Mouse (Mus musculus) midbrain, embryonic 11.5 days (tissue): Measurements from ENCODE around the gene Plxdc2. TPM values are rescaled to one million over a fixed set of nuclear protein-coding genes. Genes with fewer than 3 reads are reported as not detected.

Experiments used
- ATAC-seq: fragments of 200-750 bp; cut with Nextera tagmentation; 2 replicates; pipeline ENCODE4 v1.8.0; 2017; ENCODE audit warnings: moderate TSS enrichment, moderate library complexity; ENCODE audit not compliant: low FRiP score
- DNase-seq: peaks from one replicate; pipeline ENCODE4 v3.0.0; 2015; ENCODE audit warnings: low spot score; ENCODE audit errors: missing footprints
- H3K27ac ChIP-seq: fragments of 300-500 bp; sonication (generic); 2 replicates; pipeline ENCODE4 v1.5.1; 2014; ENCODE audit warnings: low read depth, low read length
- H3K27me3 ChIP-seq: fragments of 300-500 bp; sonication (generic); 2 replicates; pipeline ENCODE4 v1.6.1; 2014; ENCODE audit warnings: mild to moderate bottlenecking, low read length, moderate library complexity, mixed read lengths; ENCODE audit not compliant: control insufficient read depth, insufficient read depth
- H3K36me3 ChIP-seq: fragments of 300-500 bp; sonication (generic); 2 replicates; pipeline ENCODE4 v1.6.1; 2014; ENCODE audit warnings: mild to moderate bottlenecking, low read length, moderate library complexity, mixed read lengths; ENCODE audit not compliant: control insufficient read depth, insufficient read depth
- H3K4me1 ChIP-seq: fragments of 300-500 bp; sonication (generic); 2 replicates; pipeline ENCODE4 v1.6.1; 2014; ENCODE audit warnings: low read length; ENCODE audit not compliant: control insufficient read depth, insufficient read depth
- H3K4me2 ChIP-seq: fragments of 300-500 bp; sonication (generic); 2 replicates; pipeline ENCODE4 v1.6.1; 2014; ENCODE audit warnings: mild to moderate bottlenecking, moderate library complexity
- H3K4me3 ChIP-seq: fragments of 300-500 bp; sonication (generic); 2 replicates; pipeline ENCODE4 v1.5.1; 2014; ENCODE audit warnings: low read depth, low read length
- H3K9ac ChIP-seq: fragments of 300-500 bp; sonication (generic); 2 replicates; pipeline ENCODE4 v1.6.1; 2014; ENCODE audit warnings: low read length
- H3K9me3 ChIP-seq: fragments of 300-500 bp; sonication (generic); 2 replicates; pipeline ENCODE4 v1.6.1; 2016; ENCODE audit warnings: low read length; ENCODE audit not compliant: control insufficient read depth
- WGBS: fragments of 180-500 bp; shearing (Covaris S2); extraction: QIAGEN DNeasy Blood & Tissue Kit; methylation state at CpG from one replicate; pipeline ENCODE4 v1.1.7; 2014; 5-methylcytosine and 5-hydroxymethylcytosine counted together
- polyA plus RNA-seq: library from polyadenylated mRNA; unstranded; fragments of >200 nt; fragmentation: Nextera tagmentation; extraction: Ambion mirVana; gene quantifications from 2 replicates; pipeline ENCODE4 v1.2.1, GENCODE M21; 2014

The Plxdc2 gene
- polyA plus RNA-seq, 1 experiment from 2014 or later = 16.1 TPM

DNA sequence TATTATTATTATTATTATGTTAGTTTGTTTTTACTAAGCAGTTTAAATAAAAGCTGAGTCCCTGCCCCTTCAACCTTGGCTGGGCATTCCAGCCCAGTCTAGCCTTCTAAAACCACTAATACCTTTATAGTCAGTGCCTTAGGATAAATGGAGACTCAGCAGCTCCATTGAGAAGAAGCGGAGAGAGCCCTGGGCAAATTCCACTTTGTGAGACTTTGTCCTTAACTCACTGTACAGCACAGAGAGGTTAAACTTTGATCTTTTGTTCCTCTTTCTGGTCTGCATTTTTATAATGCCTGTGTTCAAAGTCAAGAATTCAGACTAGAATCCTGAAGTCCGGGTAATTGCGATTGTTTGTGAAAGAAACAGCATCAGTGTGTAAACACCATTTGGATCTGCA, 41.4 kb downstream of the Plxdc2 start:
- H3K27me3 ChIP-seq = no peaks in the 10 kb centered on the region
- H3K4me3 ChIP-seq = no peak overlapping the region
- H3K36me3 ChIP-seq = no peaks in the 10 kb centered on the region
- DNase-seq = no peak
- no peaks in the 10 kb centered on the region for H3K4me1 ChIP-seq
- H3K9ac ChIP-seq = no peak overlapping the region
- no peak for ATAC-seq
- H3K27ac ChIP-seq = no peak overlapping the region
- H3K9me3 ChIP-seq = no peaks in the 10 kb centered on the region
- WGBS = 81% methylated on average over 3 of the region's 3 CpGs
- no peak overlapping the region for H3K4me2 ChIP-seq

DNA sequence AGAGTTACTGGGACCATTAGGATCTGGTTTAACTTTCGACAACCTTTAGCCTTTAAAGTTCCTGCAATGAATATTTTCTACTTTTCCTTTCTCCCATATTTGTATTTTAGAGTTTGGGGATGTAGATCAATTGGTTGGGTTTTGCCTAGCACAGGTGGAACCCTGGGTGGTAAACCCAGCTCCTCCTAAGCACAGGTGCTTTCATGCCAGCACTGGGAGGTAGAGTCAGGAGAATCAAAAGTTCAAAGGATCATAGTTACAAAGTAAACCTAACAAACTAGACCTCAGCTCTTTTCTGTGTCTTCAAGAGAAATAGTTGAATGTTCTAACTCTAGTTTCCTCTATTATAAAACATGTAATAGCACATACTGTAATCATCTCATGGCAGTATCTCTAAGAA, 41.9 kb downstream of the Plxdc2 start:
- Histone ChIP-seq H3K4me2 (no peak overlapping the region), H3K4me1 (no peaks in the 10 kb centered on the region), H3K9ac (no peak overlapping the region), H3K9me3 (no peaks in the 10 kb centered on the region), H3K27me3 (no peaks in the 10 kb centered on the region), H3K4me3 (no peak overlapping the region), H3K36me3 (no peaks in the 10 kb centered on the region), H3K27ac (no peak overlapping the region)
- 92% methylated on average over 1 of the region's 1 CpGs for WGBS
- ATAC-seq (no peak), DNase-seq (no peak)

DNA sequence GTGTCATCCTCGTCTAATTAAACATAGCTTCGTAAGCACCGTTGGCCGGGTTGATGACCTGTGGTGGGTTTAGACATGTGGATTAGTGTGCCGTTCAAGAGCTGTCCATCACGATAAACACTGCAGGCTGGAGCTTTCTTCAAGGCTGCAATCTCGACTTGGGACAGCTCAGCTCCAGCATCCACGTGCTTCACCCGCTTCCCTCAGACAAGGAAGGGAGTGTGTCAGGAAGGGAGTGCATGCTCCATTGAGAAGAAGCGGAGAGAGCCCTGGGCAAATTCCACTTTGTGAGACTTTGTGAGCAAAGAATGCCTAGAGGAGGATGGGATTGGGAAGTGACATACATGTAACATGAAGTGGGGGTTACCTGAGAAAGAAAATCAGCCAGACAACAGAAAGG, 42.8 kb downstream of the Plxdc2 start:
- ATAC-seq (0 out of 2 replicates have a peak, but pooled peaks have one; percentile 14), DNase-seq (no peak)
- H3K9ac ChIP-seq = no peak overlapping the region
- no peaks in the 10 kb centered on the region for H3K27me3 ChIP-seq
- H3K27ac ChIP-seq = no peak overlapping the region
- no peaks in the 10 kb centered on the region for H3K36me3 ChIP-seq
- no peak overlapping the region for H3K4me2 ChIP-seq
- no peaks in the 10 kb centered on the region for H3K4me1 ChIP-seq
- 78% methylated on average over 10 of the region's 10 CpGs for WGBS
- H3K9me3 ChIP-seq = no peaks in the 10 kb centered on the region
- H3K4me3 ChIP-seq = no peak overlapping the region

DNA sequence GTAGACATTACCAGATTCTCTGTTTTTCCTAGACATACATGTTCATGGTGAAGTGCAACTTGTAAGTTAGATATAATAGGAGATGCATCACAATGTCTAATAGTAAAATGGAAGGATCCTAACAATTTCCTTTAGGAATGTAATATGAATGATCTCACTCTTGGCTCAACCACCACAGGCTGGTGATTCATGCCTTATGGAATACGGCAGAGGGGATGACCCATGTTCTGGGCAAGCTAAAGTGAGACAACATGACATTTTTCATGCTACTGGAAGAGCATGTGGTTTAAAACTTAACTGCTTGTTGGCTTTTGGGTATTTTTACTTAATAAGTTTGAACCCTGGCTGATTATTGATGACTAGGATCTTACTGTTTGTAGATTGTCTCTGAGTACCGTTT, 50.4 kb downstream of the Plxdc2 start:
- Histone ChIP-seq H3K9ac (no peak overlapping the region), H3K4me2 (no peak overlapping the region), H3K27ac (no peak overlapping the region), H3K36me3 (no peaks in the 10 kb centered on the region), H3K4me1 (no peaks in the 10 kb centered on the region), H3K27me3 (no peaks in the 10 kb centered on the region), H3K4me3 (no peak overlapping the region), H3K9me3 (no peaks in the 10 kb centered on the region)
- 92% methylated on average over 2 of the region's 2 CpGs for WGBS
- no peak for ATAC-seq
- DNase-seq = no peak

DNA sequence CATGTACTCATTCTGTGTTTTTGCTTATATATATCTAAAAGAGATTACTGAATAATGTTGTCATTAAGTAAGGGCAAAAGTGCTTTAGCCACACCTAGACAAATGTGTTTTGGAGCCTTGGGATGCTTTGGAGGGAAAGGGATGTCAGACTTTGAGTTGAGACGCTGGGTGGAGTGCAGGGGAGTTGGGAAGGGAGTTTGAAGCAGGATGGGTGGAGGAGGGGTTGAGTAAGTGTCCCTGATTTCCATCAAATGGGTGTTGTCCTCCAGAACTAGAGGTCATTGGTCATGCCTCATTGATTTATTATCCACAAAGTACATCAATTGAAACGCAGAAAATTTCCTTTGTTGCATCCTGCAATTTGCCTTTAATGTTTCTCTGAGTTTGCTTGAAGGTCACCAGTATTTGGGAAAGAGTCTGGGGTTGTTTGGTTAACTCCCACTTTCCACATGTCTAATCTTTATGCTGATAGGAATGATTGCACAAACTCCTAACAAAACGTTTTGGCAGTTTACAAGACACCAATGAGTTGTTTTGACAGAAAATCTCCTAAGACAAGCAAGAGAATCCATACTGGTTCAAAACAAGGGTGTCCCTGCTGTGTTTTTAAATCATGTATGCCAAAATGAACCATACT, 58.4 kb downstream of the Plxdc2 start:
- Histone ChIP-seq H3K9ac (no peak overlapping the region), H3K4me2 (no peak overlapping the region), H3K4me3 (no peak overlapping the region), H3K9me3 (no peaks in the 10 kb centered on the region), H3K36me3 (no peaks in the 10 kb centered on the region), H3K27me3 (no peaks in the 10 kb centered on the region), H3K27ac (no peak overlapping the region), H3K4me1 (no peaks in the 10 kb centered on the region)
- 61% methylated on average over 3 of the region's 3 CpGs for WGBS
- no peak for DNase-seq
- ATAC-seq = no peak

DNA sequence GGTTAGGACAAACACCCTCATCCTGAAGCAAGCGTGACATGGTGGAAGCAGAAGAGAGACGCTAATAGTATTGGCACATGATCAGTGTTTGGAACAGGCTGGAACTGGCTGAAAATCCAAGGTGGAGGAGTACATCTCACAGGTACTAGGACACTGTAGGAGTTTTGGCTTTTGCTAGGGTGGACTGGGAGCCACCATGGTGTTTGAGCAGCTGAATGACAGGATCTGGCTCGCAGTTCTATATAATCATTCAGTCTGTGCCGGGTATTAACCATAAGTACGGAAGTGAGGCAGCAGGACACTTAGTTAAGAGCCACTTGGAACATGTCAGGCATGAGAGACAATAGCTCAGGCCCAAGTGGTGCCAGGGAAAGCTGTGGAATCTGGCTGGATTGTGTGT, 82.9 kb downstream of the Plxdc2 start:
- Histone ChIP-seq H3K36me3 (no peaks in the 10 kb centered on the region), H3K4me3 (no peak overlapping the region), H3K9ac (no peak overlapping the region), H3K4me1 (no peaks in the 10 kb centered on the region), H3K9me3 (no peaks in the 10 kb centered on the region), H3K27me3 (no peaks in the 10 kb centered on the region), H3K27ac (no peak overlapping the region), H3K4me2 (no peak overlapping the region)
- 90% methylated on average over 5 of the region's 5 CpGs for WGBS
- no peak for DNase-seq
- no peak for ATAC-seq

- Histone ChIP-seq H3K9me3 (no peaks in the 10 kb centered on the region), H3K4me3 (no peak overlapping the region), H3K27ac (no peak overlapping the region), H3K9ac (no peak overlapping the region), H3K36me3 (no peaks in the 10 kb centered on the region), H3K4me1 (no peaks in the 10 kb centered on the region), H3K27me3 (no peaks in the 10 kb centered on the region), H3K4me2 (no peak overlapping the region)
- ATAC-seq (no peak), DNase-seq (no peak)
- WGBS = 91% methylated on average over 2 of the region's 2 CpGs
Measured at GRCm38 (mm10) chr2:16442643-16443042, 86.5 kb downstream of the Plxdc2 start.

DNA sequence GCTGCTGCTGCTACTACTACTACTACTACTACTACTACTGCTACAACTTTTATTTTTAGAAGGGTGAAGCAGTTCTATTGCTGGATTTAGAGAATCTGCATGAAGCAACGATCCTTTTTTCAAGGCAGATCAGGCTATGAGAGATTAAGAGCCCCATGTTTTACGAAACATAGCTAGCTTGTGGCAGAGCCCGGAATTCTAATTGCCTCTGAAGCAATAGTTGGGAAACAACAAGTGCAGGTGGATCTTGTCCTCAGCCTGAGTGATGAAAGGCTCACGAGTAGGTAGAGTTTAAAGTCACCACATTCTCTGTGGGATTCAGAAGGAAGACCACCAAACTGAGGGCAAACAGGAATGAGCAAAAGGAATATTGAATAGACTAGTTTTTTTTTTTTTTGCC, 91.8 kb downstream of the Plxdc2 start:
- H3K4me3 ChIP-seq = no peak overlapping the region
- ATAC-seq (no peak), DNase-seq (no peak)
- no peak overlapping the region for H3K4me2 ChIP-seq
- H3K36me3 ChIP-seq = no peaks in the 10 kb centered on the region
- 88% methylated on average over 4 of the region's 4 CpGs for WGBS
- no peaks in the 10 kb centered on the region; the same call in 1 of the 2 replicates for H3K9me3 ChIP-seq
- H3K27ac ChIP-seq = no peak overlapping the region
- H3K9ac ChIP-seq = no peak overlapping the region
- no peaks in the 10 kb centered on the region for H3K4me1 ChIP-seq
- no peaks in the 10 kb centered on the region for H3K27me3 ChIP-seq

DNA sequence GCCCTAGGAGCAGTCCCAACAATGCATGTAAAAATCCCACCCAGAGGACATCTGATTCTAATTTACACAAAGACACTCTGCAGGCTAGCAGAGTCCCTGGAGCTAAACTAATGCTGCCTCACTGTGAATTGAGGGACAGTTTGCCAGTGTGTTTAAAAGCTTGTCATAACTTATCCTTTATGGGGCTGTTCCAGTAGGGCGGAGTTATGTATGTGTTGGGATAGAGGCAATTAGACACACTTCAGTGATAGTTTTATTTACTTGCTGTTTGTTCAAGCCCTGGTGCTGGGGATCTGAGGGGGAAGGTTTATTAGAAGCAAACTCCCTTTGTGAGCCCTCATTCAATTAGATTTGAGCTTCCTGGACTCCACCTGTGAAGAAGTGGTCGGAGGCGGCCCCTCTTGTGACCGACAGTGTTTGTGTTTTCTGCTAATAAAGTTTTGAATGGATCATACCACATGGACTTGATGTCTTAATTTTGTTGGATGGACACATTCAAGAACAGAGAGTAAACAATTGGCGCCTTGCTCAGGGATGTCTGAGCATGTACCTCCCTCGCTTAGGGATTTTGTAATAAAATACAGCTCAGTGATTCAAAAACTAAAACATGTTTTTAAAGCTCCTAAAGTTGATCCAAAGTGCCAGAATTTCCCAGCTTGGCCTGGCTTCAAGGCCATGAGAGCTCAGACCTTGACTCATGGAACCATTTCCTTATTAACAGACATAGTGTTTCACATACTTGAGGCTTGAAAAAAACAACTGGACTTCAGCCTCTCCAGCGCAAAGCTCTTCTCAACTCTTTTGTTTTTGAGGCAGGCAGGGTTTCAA, 94.9 kb downstream of the Plxdc2 start:
- 36% methylated on average over 7 of the region's 7 CpGs for WGBS
- Histone ChIP-seq H3K27me3 (no peaks in the 10 kb centered on the region), H3K9me3 (no peaks in the 10 kb centered on the region; the same call in 1 of the 2 replicates), H3K4me1 (no peaks in the 10 kb centered on the region), H3K27ac (no peak overlapping the region), H3K4me2 (no peak overlapping the region), H3K4me3 (no peak overlapping the region), H3K9ac (no peak overlapping the region), H3K36me3 (no peaks in the 10 kb centered on the region)
- DNase-seq = no peak
- ATAC-seq = peak; percentile 48; the same call in 1 of the 2 replicates
